Mouse (Mus musculus) stomach, embryonic 14.5 days (tissue): ENCODE data around the gene Ckm. TPM values are rescaled to one million over a fixed set of nuclear protein-coding genes. Genes with fewer than 3 reads are reported as not detected.

ENCODE experiments used
- ATAC-seq: fragments of 200-750 bp; cut with Nextera tagmentation; 2 replicates; pipeline ENCODE4 v1.8.0; 2017; ENCODE audit warnings: low read depth, moderate TSS enrichment; ENCODE audit not compliant: insufficient number of reproducible peaks, insufficient read depth, low FRiP score
- H3K27ac ChIP-seq: fragments of 300-500 bp; sonication (generic); 2 replicates; pipeline ENCODE4 v1.5.1; 2014; ENCODE audit warnings: mild to moderate bottlenecking, low read length, moderate library complexity, mixed read lengths
- H3K27me3 ChIP-seq: fragments of 300-500 bp; sonication (generic); 2 replicates; pipeline ENCODE4 v1.6.1; 2014; ENCODE audit warnings: low read length, control low read depth, mixed read lengths; ENCODE audit not compliant: control insufficient read depth, insufficient read depth
- H3K36me3 ChIP-seq: fragments of 300-500 bp; sonication (generic); 2 replicates; pipeline ENCODE4 v1.6.1; 2014; ENCODE audit warnings: mild to moderate bottlenecking, control low read depth, low read length, moderate library complexity, mixed read lengths; ENCODE audit not compliant: control insufficient read depth, insufficient read depth
- H3K4me1 ChIP-seq: fragments of 300-500 bp; sonication (generic); 2 replicates; pipeline ENCODE4 v1.6.1; 2014; ENCODE audit warnings: low read length, control low read depth, mixed read lengths; ENCODE audit not compliant: control insufficient read depth, insufficient read depth
- H3K4me2 ChIP-seq: fragments of 300-500 bp; sonication (generic); replicated peaks from 2 replicates; pipeline ENCODE4 v1.6.1; 2014; ENCODE audit warnings: low read depth, low read length, control low read depth
- H3K4me3 ChIP-seq: fragments of 300-500 bp; sonication (generic); 2 replicates; pipeline ENCODE4 v1.5.1; 2014; ENCODE audit warnings: low read depth, low read length, control low read depth
- H3K9ac ChIP-seq: fragments of 300-500 bp; sonication (generic); replicated peaks from 2 replicates; pipeline ENCODE4 v1.6.1; 2014; ENCODE audit warnings: low read depth, mild to moderate bottlenecking, control low read depth, low read length, moderate library complexity, mixed read lengths
- H3K9me3 ChIP-seq: fragments of 300-500 bp; sonication (generic); 2 replicates; pipeline ENCODE4 v1.6.1; 2016; ENCODE audit warnings: low read depth, low read length, control low read depth; ENCODE audit not compliant: control insufficient read depth
- WGBS: fragments of 180-500 bp; shearing (Covaris S2); extraction: QIAGEN DNeasy Blood & Tissue Kit; methylation state at CpG from one replicate; pipeline ENCODE4 v1.1.7; 2014; 5-methylcytosine and 5-hydroxymethylcytosine counted together
- microRNA counts: library from miRNA; unstranded; fragments of <30 nt; microRNA quantifications from one replicate; lab custom pipeline; 2016
- microRNA-seq: library from miRNA; unstranded; fragments of <30 nt; microRNA quantifications from one replicate; pipeline ENCODE4, GENCODE M21; 2016
- polyA plus RNA-seq: library from polyadenylated mRNA; unstranded; fragments of >200 nt; fragmentation: Nextera tagmentation; extraction: Ambion mirVana; gene quantifications from 2 replicates; pipeline ENCODE4 v1.2.1, GENCODE M21; 2014

The Ckm gene
- polyA plus RNA-seq, 1 experiment from 2014 or later: 1.7 TPM

DNA sequence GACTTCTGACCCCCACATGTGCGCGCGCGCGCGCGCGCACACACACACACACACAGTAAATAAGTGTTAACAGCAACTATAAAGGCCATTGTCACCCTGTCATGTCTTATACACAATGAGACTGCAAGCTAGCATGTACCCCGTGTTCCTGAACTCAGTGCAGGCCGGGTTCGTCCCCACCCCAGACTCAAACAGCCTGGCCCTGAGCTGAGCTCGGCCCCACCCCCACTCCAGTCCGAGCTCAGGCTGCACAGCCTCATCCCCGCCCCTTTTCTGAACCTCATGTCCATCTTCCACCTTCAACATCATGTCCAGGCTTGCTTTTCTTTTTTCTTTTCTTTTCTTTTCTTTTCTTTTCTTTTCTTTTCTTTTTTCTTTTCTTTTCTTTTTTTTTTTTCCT, 65.7 kb downstream of the Ckm start:
- ATAC-seq: no peak
- Histone ChIP-seq H3K27me3 (peaks cover 14% of the 10 kb centered on the region), H3K9me3 (no peaks in the 10 kb centered on the region), H3K9ac (no peak overlapping the region), H3K4me1 (no peaks in the 10 kb centered on the region; the same call in 1 of the 2 replicates), H3K4me3 (no peak overlapping the region), H3K27ac (no peak overlapping the region), H3K4me2 (no peak overlapping the region), H3K36me3 (no peaks in the 10 kb centered on the region)
- 13% methylated on average over 14 of the region's 14 CpGs for WGBS

DNA sequence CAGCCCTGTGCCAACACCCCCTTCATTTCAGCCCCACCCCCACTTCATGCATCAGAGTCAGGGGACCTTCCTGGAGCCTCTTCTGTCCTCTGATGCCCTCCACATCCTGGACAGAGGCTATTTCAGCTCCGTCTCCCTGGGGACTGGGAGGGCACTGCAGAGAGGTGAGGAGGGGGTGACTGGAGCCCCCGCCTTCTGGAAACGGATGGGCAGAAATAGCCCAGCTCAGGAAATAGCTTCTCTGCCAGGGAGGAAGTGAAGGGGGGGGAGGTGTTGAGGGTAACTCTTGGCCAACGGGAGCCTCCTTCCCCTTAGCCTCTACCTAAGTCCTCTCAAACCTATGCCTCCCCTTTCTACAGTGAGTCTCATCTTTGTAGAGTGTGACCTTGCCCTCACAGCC, 67.8 kb downstream of the Ckm start:
- no peaks in the 10 kb centered on the region for H3K36me3 ChIP-seq
- 28% methylated on average over 4 of the region's 4 CpGs for WGBS
- ATAC-seq: no peak
- H3K9me3 ChIP-seq: no peaks in the 10 kb centered on the region
- H3K27ac ChIP-seq: no peak overlapping the region
- H3K4me1 ChIP-seq: no peaks in the 10 kb centered on the region; the same call in 1 of the 2 replicates
- no peak overlapping the region for H3K9ac ChIP-seq
- no peak overlapping the region for H3K4me3 ChIP-seq
- H3K27me3 ChIP-seq: peaks cover 14% of the 10 kb centered on the region
- no peak overlapping the region for H3K4me2 ChIP-seq

MicroRNAs encoded within 50 kb of the gene (microRNA counts, 519-probe panel; counts per million panel counts)
- not detected for microRNA mmu-miR-343 (lab: Ali Mortazavi, UCI)

Small RNA genes lying within 50 kb of the gene (microRNA-seq; reads per million reads assigned to microRNA genes)
- gene Mir343: not detected

Other genes starting within 250 kb of the Ckm start
- gene Gipr, start 238.6 kb upstream of the Ckm start, polyA plus RNA-seq: 1.1 and 1.9 TPM in 2 replicates
- gene Eml2, start 228.4 kb upstream of the Ckm start, polyA plus RNA-seq: 4.1 and 4.8 TPM in 2 replicates
- 1.4 and 2.0 TPM in 2 replicates for gene Gpr4, start 192.2 kb upstream of the Ckm start, polyA plus RNA-seq
- gene Opa3, start 176.4 kb upstream of the Ckm start, polyA plus RNA-seq: 37.1 and 42.9 TPM in 2 replicates
- gene Vasp, start 133.0 kb upstream of the Ckm start, polyA plus RNA-seq: 48.1 and 64.9 TPM in 2 replicates
- 0.15 TPM in 1 of 2 replicates, not detected in the other for gene Ppm1n, start 124.7 kb upstream of the Ckm start, polyA plus RNA-seq
- 11.7 and 13.9 TPM in 2 replicates for gene Rtn2, start 122.2 kb upstream of the Ckm start, polyA plus RNA-seq
- 0.07 TPM in 1 of 2 replicates, not detected in the other for gene Fosb, start 94.7 kb upstream of the Ckm start, polyA plus RNA-seq
- 86.0 and 92.8 TPM in 2 replicates for gene Ercc1, start 60.0 kb upstream of the Ckm start, polyA plus RNA-seq
- gene Cd3eap, start 45.3 kb upstream of the Ckm start, polyA plus RNA-seq: 20.5 and 23.9 TPM in 2 replicates
- 9.6 and 10.0 TPM in 2 replicates for gene Ppp1r13l, start 45.0 kb upstream of the Ckm start, polyA plus RNA-seq
- gene Ercc2, start 22.8 kb upstream of the Ckm start, polyA plus RNA-seq: 8.8 and 10.3 TPM in 2 replicates
- gene Klc3, start 672 bp upstream of the Ckm start, polyA plus RNA-seq: 6.0 and 8.9 TPM in 2 replicates
- gene Mark4, start 54.0 kb downstream of the Ckm start, polyA plus RNA-seq: 8.6 and 9.7 TPM in 2 replicates
- gene Exoc3l2, start 58.6 kb downstream of the Ckm start, polyA plus RNA-seq: 0.55 and 1.2 TPM in 2 replicates
- gene Bloc1s3, start 103.6 kb downstream of the Ckm start, polyA plus RNA-seq: 0.74 and 1.3 TPM in 2 replicates
- 83.4 and 89.0 TPM in 2 replicates for gene Trappc6a, start 103.6 kb downstream of the Ckm start, polyA plus RNA-seq
- not detected in 2 replicates for gene Nkpd1, start 113.1 kb downstream of the Ckm start, polyA plus RNA-seq
- gene Ppp1r37, start 158.3 kb downstream of the Ckm start, polyA plus RNA-seq: 6.3 and 7.1 TPM in 2 replicates
- 1.2 and 2.1 TPM in 2 replicates for gene Zfp296, start 172.5 kb downstream of the Ckm start, polyA plus RNA-seq
- gene Gemin7, start 172.8 kb downstream of the Ckm start, polyA plus RNA-seq: 163 and 180 TPM in 2 replicates
- 38.6 and 44.8 TPM in 2 replicates for gene Clasrp, start 199.7 kb downstream of the Ckm start, polyA plus RNA-seq
- gene Relb, start 224.7 kb downstream of the Ckm start, polyA plus RNA-seq: 8.3 and 10.4 TPM in 2 replicates